Mouse (Mus musculus): ENCODE results near the gene Gm21900. TPM values are rescaled to one million over a fixed set of nuclear protein-coding genes. Genes with fewer than 3 reads are reported as not detected.
"Not testable (repeated sequence)": the region's sequence is repeated elsewhere in the genome, so short reads cannot be mapped to it uniquely, and the experiment has no call there.

Gene Gm21900
- not detected in 2 replicates for polyA plus RNA-seq (2015; fragmentation: Nextera tagmentation; extraction: Ambion mirVana)

GRCm38 (mm10) chrY:10616061-10616460, at the start of gene Gm21900:
Gm21900 (plus strand) TSS chrY:10616361.
- ATAC-seq (ENCODE audit: insufficient read depth); H3K4me2 ChIP-seq; H3K27me3 ChIP-seq; H3K4me1 ChIP-seq (replicated peaks); H3K4me3 ChIP-seq (replicated peaks); H3K36me3 ChIP-seq (replicated peaks); H3K27ac ChIP-seq (replicated peaks); H3K9me3 ChIP-seq (replicated peaks); H3K9ac ChIP-seq: not testable (repeated sequence)
- WGBS (ENCODE audit: insufficient replicate concordance): 55% methylated on average over 3 of the region's 4 CpGs

- not testable (repeated sequence) for H3K4me1 ChIP-seq (replicated peaks); H3K9ac ChIP-seq; H3K4me2 ChIP-seq; H3K36me3 ChIP-seq (replicated peaks); H3K4me3 ChIP-seq (replicated peaks); H3K27ac ChIP-seq (replicated peaks); H3K27me3 ChIP-seq; H3K9me3 ChIP-seq (replicated peaks); ATAC-seq (ENCODE audit: insufficient read depth)
- 56% methylated on average over 11 of the region's 25 CpGs for WGBS (ENCODE audit: insufficient replicate concordance)
Measured at GRCm38 (mm10) chrY:10643516-10643915, 27.4 kb downstream of the Gm21900 start.

Other genes starting within 250 kb of the Gm21900 start
- not detected in 2 replicates for gene Gm28510, start 203.6 kb upstream of the Gm21900 start, polyA plus RNA-seq (2015; fragmentation: Nextera tagmentation; extraction: Ambion mirVana)
- not detected in 2 replicates for gene Gm20737, start 80.3 kb upstream of the Gm21900 start, polyA plus RNA-seq (2015; fragmentation: Nextera tagmentation; extraction: Ambion mirVana)
- not detected in 2 replicates for gene Gm21775, start 62.9 kb upstream of the Gm21900 start, polyA plus RNA-seq (2015; fragmentation: Nextera tagmentation; extraction: Ambion mirVana)
- gene Gm20777, start 136.1 kb downstream of the Gm21900 start, polyA plus RNA-seq (2015; fragmentation: Nextera tagmentation; extraction: Ambion mirVana): not detected in 2 replicates